Mouse (Mus musculus) liver, adult 2 months (tissue): ENCODE measurements around the gene Fam219a. TPM values are rescaled to one million over a fixed set of nuclear protein-coding genes. Genes with fewer than 3 reads are reported as not detected.

Experiments used
- DNase-seq: peaks from one replicate; pipeline ENCODE4 v3.0.0-alpha.2; 2011; ENCODE audit warnings: low read depth, low spot score; ENCODE audit errors: extremely low read depth
- H3K27ac ChIP-seq: fragments of 200-500 bp; replicated peaks from 2 replicates; pipeline ENCODE4 v1.5.1; 2012; ENCODE audit warnings: low read depth, mild to moderate bottlenecking, control low read depth, inconsistent platforms, low read length; ENCODE audit not compliant: insufficient read depth
- H3K27me3 ChIP-seq: fragments of 200-500 bp; 2 replicates; pipeline ENCODE4 v1.6.1; 2012; ENCODE audit warnings: mild to moderate bottlenecking, moderate library complexity, low read length, inconsistent platforms; ENCODE audit not compliant: control insufficient read depth, insufficient read depth
- H3K36me3 ChIP-seq: fragments of 200-500 bp; 2 replicates; pipeline ENCODE4 v1.6.1; 2012; ENCODE audit warnings: low read length, inconsistent platforms; ENCODE audit not compliant: control insufficient read depth, insufficient read depth
- H3K4me1 ChIP-seq: fragments of 200-500 bp; 2 replicates; pipeline ENCODE4 v1.6.1; 2011; ENCODE audit warnings: low read length; ENCODE audit not compliant: control insufficient read depth, insufficient read depth
- H3K4me3 ChIP-seq: fragments of 200-500 bp; 2 replicates; pipeline ENCODE4 v1.5.1; 2011; ENCODE audit warnings: low read depth, mild to moderate bottlenecking, control low read depth, low read length, moderate library complexity; ENCODE audit not compliant: insufficient read depth
- H3K79me2 ChIP-seq: fragments of 200-500 bp; 2 replicates; pipeline ENCODE4 v1.6.1; 2012; ENCODE audit warnings: inconsistent platforms, mild to moderate bottlenecking, low read length, moderate library complexity; ENCODE audit not compliant: control insufficient read depth, insufficient read depth
- H3K9ac ChIP-seq: fragments of 200-500 bp; 2 replicates; pipeline ENCODE4 v1.6.1; 2012; ENCODE audit warnings: low read depth, mild to moderate bottlenecking, control low read depth, inconsistent platforms, low read length
- CTCF ChIP-seq: fragments of 200-500 bp; IDR thresholded peaks from 2 replicates; pipeline ENCODE4 v1.5.1; 2011; ENCODE audit warnings: low read depth, low read length, control low read depth
- POLR2A ChIP-seq: fragments of 200-500 bp; IDR thresholded peaks from 2 replicates; pipeline ENCODE4 v1.6.1; 2011; ENCODE audit warnings: low read length, control low read depth; ENCODE audit not compliant: insufficient read depth; ENCODE audit errors: extremely low read depth
- WGBS: fragments of 180-500 bp; shearing (Covaris S2); methylation state at CpG from one replicate; pipeline ENCODE4 v1.1.7; 2018; 5-methylcytosine and 5-hydroxymethylcytosine counted together
- polyA plus RNA-seq: library from polyadenylated mRNA; depleted of rRNA; stranded (reverse); fragments of >200 nt; gene quantifications from 2 replicates; pipeline ENCODE4 v1.2.3, GENCODE M21; 2012
- total RNA-seq: library from RNA; depleted of rRNA; stranded (reverse); fragments of >200 nt; gene quantifications from 2 replicates; pipeline ENCODE4 v1.2.3, GENCODE M21; 2014

Gene Fam219a
- total and polyA plus RNA-seq, 2 experiments = 1.5 to 6.5 TPM

GRCm38 (mm10) chr4:41526553-41526952, 42.8 kb downstream of the Fam219a start:
- Histone ChIP-seq H3K79me2 (no peaks in the 10 kb centered on the region), H3K27me3 (no peaks in the 10 kb centered on the region), H3K27ac (no peak overlapping the region), H3K36me3 (no peaks in the 10 kb centered on the region), H3K4me1 (peaks cover 8% of the 10 kb centered on the region), H3K9ac (no peak overlapping the region), H3K4me3 (no peak overlapping the region)
- no peak for DNase-seq
- no peak for TF ChIP-seq POLR2A
- TF ChIP-seq CTCF = no peak
- 92% methylated on average over 7 of the region's 7 CpGs for WGBS

- H3K9ac ChIP-seq = no peak overlapping the region
- peak; percentile 87 for DNase-seq
- TF ChIP-seq CTCF (no peak), POLR2A (no peak)
- H3K79me2 ChIP-seq = no peaks in the 10 kb centered on the region
- no peak overlapping the region for H3K4me3 ChIP-seq
- H3K27ac ChIP-seq = no peak overlapping the region
- peaks cover 8% of the 10 kb centered on the region for H3K4me1 ChIP-seq
- H3K36me3 ChIP-seq = no peaks in the 10 kb centered on the region
- 28% methylated on average over 9 of the region's 9 CpGs for WGBS
- H3K27me3 ChIP-seq = no peaks in the 10 kb centered on the region
Measured at GRCm38 (mm10) chr4:41524829-41525228, 44.5 kb downstream of the Fam219a start.

- Histone ChIP-seq H3K27ac (no peak overlapping the region), H3K9ac (no peak overlapping the region), H3K27me3 (no peaks in the 10 kb centered on the region), H3K79me2 (no peaks in the 10 kb centered on the region), H3K4me1 (peaks cover 7% of the 10 kb centered on the region), H3K36me3 (no peaks in the 10 kb centered on the region), H3K4me3 (no peak overlapping the region)
- no peak for TF ChIP-seq POLR2A
- TF ChIP-seq CTCF = no peak
- DNase-seq = no peak
- WGBS = 85% methylated on average over 7 of the region's 7 CpGs
Measured at GRCm38 (mm10) chr4:41523839-41524238, 45.5 kb downstream of the Fam219a start.

- Histone ChIP-seq H3K79me2 (no peaks in the 10 kb centered on the region), H3K36me3 (no peaks in the 10 kb centered on the region), H3K27me3 (no peaks in the 10 kb centered on the region), H3K4me3 (no peak overlapping the region), H3K4me1 (peaks cover 4% of the 10 kb centered on the region; the same call in 1 of the 2 replicates), H3K9ac (no peak overlapping the region), H3K27ac (no peak overlapping the region)
- WGBS = 57% methylated on average over 5 of the region's 5 CpGs
- TF ChIP-seq POLR2A (no peak), CTCF (0 out of 2 replicates have a peak, but pooled peaks have one; percentile 8)
- peak; percentile 53 for DNase-seq
Measured at GRCm38 (mm10) chr4:41522788-41523187, 46.5 kb downstream of the Fam219a start.

GRCm38 (mm10) chr4:41522136-41522535, 47.2 kb downstream of the Fam219a start:
- no peak overlapping the region for H3K9ac ChIP-seq
- no peak overlapping the region for H3K4me3 ChIP-seq
- H3K79me2 ChIP-seq = no peaks in the 10 kb centered on the region
- H3K27me3 ChIP-seq = no peaks in the 10 kb centered on the region
- 0 out of 2 replicates have a peak, but pooled peaks cover 2% of the 10 kb centered on the region for H3K4me1 ChIP-seq
- DNase-seq = no peak
- no peak overlapping the region for H3K27ac ChIP-seq
- H3K36me3 ChIP-seq = no peaks in the 10 kb centered on the region
- TF ChIP-seq CTCF (no peak), POLR2A (no peak)
- 53% methylated on average over 6 of the region's 6 CpGs for WGBS

- TF ChIP-seq CTCF = no peak
- no peak for TF ChIP-seq POLR2A
- no peak overlapping the region for H3K27ac ChIP-seq
- WGBS = 68% methylated on average over 14 of the region's 14 CpGs
Measured at GRCm38 (mm10) chr4:41520641-41521040, 48.7 kb downstream of the Fam219a start.

More at GRCm38 (mm10) chr4:41520641-41521040, 48.7 kb downstream of the Fam219a start:
- H3K4me3 ChIP-seq = no peak overlapping the region
- H3K36me3 ChIP-seq = no peaks in the 10 kb centered on the region
- no peaks in the 10 kb centered on the region for H3K27me3 ChIP-seq
- H3K4me1 ChIP-seq = 0 out of 2 replicates have a peak, but pooled peaks cover 2% of the 10 kb centered on the region
- H3K9ac ChIP-seq = no peak overlapping the region
- DNase-seq = no peak
- H3K79me2 ChIP-seq = no peaks in the 10 kb centered on the region
